Mouse (Mus musculus): Measurements from ENCODE around the gene Rpp14.

DNA sequence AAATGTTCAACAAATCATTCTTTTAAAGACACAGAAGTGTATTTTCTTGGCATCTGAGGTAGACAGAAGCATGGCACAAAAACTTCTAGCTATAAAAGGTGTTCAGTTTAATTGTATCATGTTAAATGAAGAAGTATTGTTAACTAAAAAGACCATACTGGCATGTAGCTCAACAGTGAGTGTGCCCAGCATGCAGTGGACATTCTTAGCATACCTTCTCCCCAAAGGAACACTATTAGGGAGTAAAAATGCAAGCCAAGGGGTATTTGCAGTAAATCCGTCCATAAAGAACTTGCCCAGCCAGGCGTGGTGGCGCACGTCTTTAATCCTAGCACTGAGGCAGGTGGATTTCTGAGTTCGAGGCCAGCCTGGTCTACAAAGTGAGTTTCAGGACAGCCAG, 43.8 kb upstream of the Rpp14 start:
- no peak for TF ChIP-seq POLR2A (IDR thresholded peaks at IDR 0.05; ENCODE audit: insufficient read depth, low read depth, low read length)
- TF ChIP-seq CTCF (IDR thresholded peaks at IDR 0.05) = no peak
- no peak for TF ChIP-seq EP300 (IDR thresholded peaks at IDR 0.05; ENCODE audit: insufficient read depth, low read depth, low read length)
